Mouse (Mus musculus): ENCODE data around the gene Atf7.
"Not testable (repeated sequence)": the region's sequence is repeated elsewhere in the genome, so short reads cannot be mapped to it uniquely, and the experiment has no call there.

Atf7 gene

GRCm38 (mm10) chr15:102624970-102625686 is at the start of gene Atf7, which contains the start of gene Gm28047:
Gene Atf7, minus strand, starts transcription at chr15:102625464.
Gene Gm28047, minus strand, starts transcription at chr15:102625067.
- DNase-seq (ENCODE audit: low spot score) = peak; percentile 99

- no peak for DNase-seq (ENCODE audit: low spot score)
These were observed 48.3 kb upstream of the Atf7 start for GRCm38 (mm10) chr15:102673548-102673947.

GRCm38 (mm10) chr15:102672215-102673071 is 47.2 kb upstream of the Atf7 start, which contains the start of gene Atp5g2:
Gene Atp5g2, minus strand, starts transcription at chr15:102672352.
- no peak for DNase-seq (ENCODE audit: low spot score)

- peak; percentile 77 for DNase-seq (ENCODE audit: low spot score)
These were observed 46.5 kb upstream of the Atf7 start for GRCm38 (mm10) chr15:102671721-102672214.

- DNase-seq (ENCODE audit: low spot score) = peak; percentile 96
These were observed 45.7 kb upstream of the Atf7 start for GRCm38 (mm10) chr15:102670767-102671575.

- DNase-seq (ENCODE audit: low spot score) = no peak
These were observed 45.0 kb upstream of the Atf7 start for GRCm38 (mm10) chr15:102670281-102670680.

GRCm38 (mm10) chr15:102669571-102669970 is 44.3 kb upstream of the Atf7 start:
- no peak for DNase-seq (ENCODE audit: low spot score)

- no peak for DNase-seq (ENCODE audit: low spot score)
These were observed 40.2 kb upstream of the Atf7 start for GRCm38 (mm10) chr15:102665494-102665893.

- no peak for DNase-seq (ENCODE audit: low spot score)
These were observed 38.6 kb upstream of the Atf7 start for GRCm38 (mm10) chr15:102663825-102664224.

GRCm38 (mm10) chr15:102662601-102663000 is 37.3 kb upstream of the Atf7 start:
- DNase-seq (ENCODE audit: low spot score) = not testable (repeated sequence)

GRCm38 (mm10) chr15:102657926-102658381 is 32.7 kb upstream of the Atf7 start:
- DNase-seq (ENCODE audit: low spot score) = no peak

GRCm38 (mm10) chr15:102656658-102657057 is 31.4 kb upstream of the Atf7 start:
- DNase-seq (ENCODE audit: low spot score) = no peak

GRCm38 (mm10) chr15:102651928-102652660 is 26.8 kb upstream of the Atf7 start:
- not testable (repeated sequence) for DNase-seq (ENCODE audit: low spot score)

- DNase-seq (ENCODE audit: low spot score) = no peak
These were observed 25.8 kb upstream of the Atf7 start for GRCm38 (mm10) chr15:102651107-102651506.

GRCm38 (mm10) chr15:102635817-102636216 is 10.6 kb upstream of the Atf7 start:
- DNase-seq (ENCODE audit: low spot score) = no peak

- DNase-seq (ENCODE audit: low spot score) = no peak
These were observed 9.4 kb upstream of the Atf7 start for GRCm38 (mm10) chr15:102634684-102635083.

- no peak for DNase-seq (ENCODE audit: low spot score)
These were observed 407 bp upstream of the Atf7 start for GRCm38 (mm10) chr15:102625687-102626055.

GRCm38 (mm10) chr15:102624291-102624969 is 834 bp downstream of the Atf7 start:
- peak; percentile 2 for DNase-seq (ENCODE audit: low spot score)

- no peak for DNase-seq (ENCODE audit: low spot score)
These were observed 2.1 kb downstream of the Atf7 start for GRCm38 (mm10) chr15:102623121-102623520.

- no peak for DNase-seq (ENCODE audit: low spot score)
These were observed 2.7 kb downstream of the Atf7 start for GRCm38 (mm10) chr15:102622536-102622935.

GRCm38 (mm10) chr15:102620765-102621164 is 4.5 kb downstream of the Atf7 start:
- no peak for DNase-seq (ENCODE audit: low spot score)

All from ovary, postnatal 10 days (tissue).